Mouse (Mus musculus): ENCODE results near the gene Agps.
A peak's percentile ranks its signal among the peaks of the same experiment; 100 is the strongest.

Agps gene

GRCm38 (mm10) chr2:75828931-75829610 is 2.9 kb upstream of the Agps start:
- DNase-seq (ENCODE audit: low spot score in 2 of 2): no peak

GRCm38 (mm10) chr2:75830233-75830632 is 1.7 kb upstream of the Agps start:
- no peak for DNase-seq (ENCODE audit: low spot score in 2 of 2)

- DNase-seq (ENCODE audit: low spot score in 2 of 2): no peak
These were observed 804 bp downstream of the Agps start for GRCm38 (mm10) chr2:75832781-75833180.

GRCm38 (mm10) chr2:75834492-75834891 is 2.5 kb downstream of the Agps start:
- no peak for DNase-seq (ENCODE audit: low spot score in 2 of 2)

- DNase-seq (ENCODE audit: low spot score in 2 of 2): no peak
These were observed 10.3 kb downstream of the Agps start for GRCm38 (mm10) chr2:75842302-75842701.

GRCm38 (mm10) chr2:75847708-75848107 is 15.7 kb downstream of the Agps start:
- DNase-seq (ENCODE audit: low spot score in 2 of 2): no peak

GRCm38 (mm10) chr2:75852483-75852882 is 20.5 kb downstream of the Agps start:
- no peak for DNase-seq (ENCODE audit: low spot score in 2 of 2)

- no peak for DNase-seq (ENCODE audit: low spot score in 2 of 2)
These were observed 22.2 kb downstream of the Agps start for GRCm38 (mm10) chr2:75854136-75854535.

- no peak for DNase-seq (ENCODE audit: low spot score in 2 of 2)
These were observed 29.1 kb downstream of the Agps start for GRCm38 (mm10) chr2:75861115-75861514.

- no peak for DNase-seq (ENCODE audit: low spot score in 2 of 2)
These were observed 37.6 kb downstream of the Agps start for GRCm38 (mm10) chr2:75869604-75870003.

GRCm38 (mm10) chr2:75874008-75874559 is 42.1 kb downstream of the Agps start:
- no peak for DNase-seq (ENCODE audit: low spot score in 2 of 2)

GRCm38 (mm10) chr2:75879791-75880190 is 47.8 kb downstream of the Agps start:
- DNase-seq (ENCODE audit: low spot score in 2 of 2): no peak

GRCm38 (mm10) chr2:75883543-75883942 is 51.6 kb downstream of the Agps start:
- peak in 1 of 2 experiments; percentile 20 for DNase-seq (ENCODE audit: low spot score in 2 of 2)

GRCm38 (mm10) chr2:75891981-75892380 is 60.0 kb downstream of the Agps start:
- no peak for DNase-seq (ENCODE audit: low spot score in 2 of 2)

- DNase-seq (ENCODE audit: low spot score in 2 of 2): no peak
These were observed 63.7 kb downstream of the Agps start for GRCm38 (mm10) chr2:75895711-75896110.

GRCm38 (mm10) chr2:75900281-75900680 is 68.3 kb downstream of the Agps start:
- no peak for DNase-seq (ENCODE audit: low spot score in 2 of 2)

GRCm38 (mm10) chr2:75901869-75902268 is 69.9 kb downstream of the Agps start:
- DNase-seq (ENCODE audit: low spot score in 2 of 2): no peak

- DNase-seq (ENCODE audit: low spot score in 2 of 2): no peak
These were observed 75.2 kb downstream of the Agps start for GRCm38 (mm10) chr2:75907142-75907541.

- no peak for DNase-seq (ENCODE audit: low spot score in 2 of 2)
These were observed 83.1 kb downstream of the Agps start for GRCm38 (mm10) chr2:75915040-75915439.

GRCm38 (mm10) chr2:75923807-75924340 is 91.9 kb downstream of the Agps start:
- DNase-seq (ENCODE audit: low spot score in 2 of 2): no peak

- DNase-seq (ENCODE audit: low spot score in 2 of 2): no peak
These were observed 94.1 kb downstream of the Agps start for GRCm38 (mm10) chr2:75926061-75926460.

GRCm38 (mm10) chr2:75928011-75928410 is 96.0 kb downstream of the Agps start:
- DNase-seq (ENCODE audit: low spot score in 2 of 2): no peak

GRCm38 (mm10) chr2:75929141-75929540 is 97.2 kb downstream of the Agps start:
- DNase-seq (ENCODE audit: low spot score in 2 of 2): no peak

All from frontal cortex, postnatal 14 days (tissue).